Mouse (Mus musculus) layer of hippocampus, postnatal 14 days (tissue): ENCODE measurements around the gene Atp6v0a4. TPM values are rescaled to one million over a fixed set of nuclear protein-coding genes. Genes with fewer than 3 reads are reported as not detected.
A peak's percentile ranks its signal among the peaks of the same experiment; 100 is the strongest.

Experiments
- DNase-seq, 2 experiments: peaks; one replicate each; pipeline ENCODE4 v3.0.0; 2021 to 2022; ENCODE audit warnings: low spot score in 2 of 2, mixed read lengths in 1 of 2
- total RNA-seq, 2 experiments: library from RNA; stranded (reverse); gene quantifications; 2 replicates each; pipeline ENCODE4 v1.2.3; 2021

The Atp6v0a4 gene
- total RNA-seq, 2 experiments from 2014 or later: 4.9 to 6.5 TPM

- DNase-seq: no peak
These were observed 42.6 kb downstream of the Atp6v0a4 start for GRCm38 (mm10) chr6:38081727-38082341.

GRCm38 (mm10) chr6:38080364-38080763, 44.0 kb downstream of the Atp6v0a4 start:
- no peak for DNase-seq

GRCm38 (mm10) chr6:38073592-38073991, 50.8 kb downstream of the Atp6v0a4 start:
- DNase-seq: no peak

- DNase-seq: no peak
These were observed 52.1 kb downstream of the Atp6v0a4 start for GRCm38 (mm10) chr6:38072137-38072796.

GRCm38 (mm10) chr6:38071256-38071655, 53.1 kb downstream of the Atp6v0a4 start:
- no peak for DNase-seq

GRCm38 (mm10) chr6:38066215-38066614, 58.2 kb downstream of the Atp6v0a4 start:
- DNase-seq: peak; percentile 61 to 83

GRCm38 (mm10) chr6:38065501-38066122, 58.8 kb downstream of the Atp6v0a4 start:
- DNase-seq: peak; percentile 53 to 58

- peak; percentile 61 to 75 for DNase-seq
These were observed 59.3 kb downstream of the Atp6v0a4 start for GRCm38 (mm10) chr6:38065122-38065500.

- no peak for DNase-seq
These were observed 59.8 kb downstream of the Atp6v0a4 start for GRCm38 (mm10) chr6:38064621-38065020.

- no peak for DNase-seq
These were observed 65.6 kb downstream of the Atp6v0a4 start for GRCm38 (mm10) chr6:38058805-38059204.

- DNase-seq: no peak
These were observed 68.7 kb downstream of the Atp6v0a4 start for GRCm38 (mm10) chr6:38055471-38056330.

GRCm38 (mm10) chr6:38049601-38050000, 74.8 kb downstream of the Atp6v0a4 start:
- DNase-seq: no peak

- DNase-seq: no peak
These were observed 75.4 kb downstream of the Atp6v0a4 start for GRCm38 (mm10) chr6:38048800-38049561.

- no peak for DNase-seq
These were observed 76.4 kb downstream of the Atp6v0a4 start for GRCm38 (mm10) chr6:38048003-38048402.

- no peak for DNase-seq
These were observed 77.5 kb downstream of the Atp6v0a4 start, which contains the start of gene Svopl for GRCm38 (mm10) chr6:38046838-38047237. Svopl (minus strand) TSS chr6:38046996.

GRCm38 (mm10) chr6:38032801-38033566, 91.4 kb downstream of the Atp6v0a4 start:
- no peak for DNase-seq

GRCm38 (mm10) chr6:38031924-38032540, 92.4 kb downstream of the Atp6v0a4 start:
- DNase-seq: no peak

- DNase-seq: no peak
These were observed 96.2 kb downstream of the Atp6v0a4 start for GRCm38 (mm10) chr6:38028205-38028604.

GRCm38 (mm10) chr6:38027771-38028170, 96.6 kb downstream of the Atp6v0a4 start:
- DNase-seq: no peak
